Mouse (Mus musculus): Measurements from ENCODE around the gene Clec4g. TPM values are rescaled to one million over a fixed set of nuclear protein-coding genes. Genes with fewer than 3 reads are reported as not detected.

The Clec4g gene
- total RNA-seq (2023; ENCODE audit: inconsistent age): 0.35 TPM in 1 of 4 replicates, not detected in the others

GRCm38 (mm10) chr8:3720551-3720950 lies at the start of gene Clec4g:
Clec4g (minus strand) TSS chr8:3720651.

GRCm38 (mm10) chr8:3748761-3749160 lies 28.3 kb upstream of the Clec4g start, which contains the start of gene Cd209a:
Cd209a (minus strand) TSS chr8:3748984.

GRCm38 (mm10) chr8:3694121-3694520 lies 26.3 kb downstream of the Clec4g start, which contains the start of gene Fcer2a:
Fcer2a (minus strand) TSS chr8:3694175.

GRCm38 (mm10) chr8:3676131-3676992 lies 44.1 kb downstream of the Clec4g start, which contains the start of gene Trappc5:
Trappc5 (plus strand) TSS chr8:3676299.

GRCm38 (mm10) chr8:3671980-3672491 lies 48.4 kb downstream of the Clec4g start, which contains the start of gene Fcor:
Fcor (minus strand) TSS chr8:3672362.

GRCm38 (mm10) chr8:3665507-3665906 lies 54.9 kb downstream of the Clec4g start, which contains the start of gene Mcemp1:
Mcemp1 (plus strand) TSS chr8:3665754.

Other genes starting within 250 kb of the Clec4g start
- gene Tex45, start 249.8 kb downstream of the Clec4g start, total RNA-seq (2023; ENCODE audit: inconsistent age): 4.9 to 9.2 TPM (median 7.3 TPM) in 4 replicates
- gene Zfp358, start 227.5 kb downstream of the Clec4g start, total RNA-seq (2023; ENCODE audit: inconsistent age): 8.0 to 11.4 TPM (median 9.8 TPM) in 4 replicates
- 89.1 to 114 TPM (median 104 TPM) in 4 replicates for gene Mcoln1, start 220.2 kb downstream of the Clec4g start, total RNA-seq (2023; ENCODE audit: inconsistent age)
- gene Pnpla6, start 205.3 kb downstream of the Clec4g start, total RNA-seq (2023; ENCODE audit: inconsistent age): 60.2 to 80.5 TPM (median 68.7 TPM) in 4 replicates
- not detected in 4 replicates for gene C330021F23Rik, start 152.7 kb downstream of the Clec4g start, total RNA-seq (2023; ENCODE audit: inconsistent age)
- gene Camsap3, start 133.4 kb downstream of the Clec4g start, total RNA-seq (2023; ENCODE audit: inconsistent age): 0.12 to 0.27 TPM (median 0.18 TPM) in 4 replicates
- gene Xab2, start 99.3 kb downstream of the Clec4g start, total RNA-seq (2023; ENCODE audit: inconsistent age): 91.5 to 105 TPM (median 97.7 TPM) in 4 replicates
- 67.8 to 74.9 TPM (median 70.5 TPM) in 4 replicates for gene Pet100, start 99.1 kb downstream of the Clec4g start, total RNA-seq (2023; ENCODE audit: inconsistent age)
- not detected in 4 replicates for gene Pcp2, start 95.1 kb downstream of the Clec4g start, total RNA-seq (2023; ENCODE audit: inconsistent age)
- gene Stxbp2, start 89.7 kb downstream of the Clec4g start, total RNA-seq (2023; ENCODE audit: inconsistent age): 248 to 283 TPM (median 258 TPM) in 4 replicates
- not detected in 4 replicates for gene Retn, start 64.9 kb downstream of the Clec4g start, total RNA-seq (2023; ENCODE audit: inconsistent age)
- not detected in 4 replicates for gene Mcemp1, start 54.9 kb downstream of the Clec4g start, total RNA-seq (2023; ENCODE audit: inconsistent age)
- 1.6 TPM in 1 of 4 replicates, not detected in the others for gene Fcor, start 48.3 kb downstream of the Clec4g start, total RNA-seq (2023; ENCODE audit: inconsistent age)
- gene Trappc5, start 44.4 kb downstream of the Clec4g start, total RNA-seq (2023; ENCODE audit: inconsistent age): 19.9 to 22.8 TPM (median 21.2 TPM) in 4 replicates
- 517 to 653 TPM (median 596 TPM) in 4 replicates for gene Fcer2a, start 26.5 kb downstream of the Clec4g start, total RNA-seq (2023; ENCODE audit: inconsistent age)
- gene Cd209a, start 28.3 kb upstream of the Clec4g start, total RNA-seq (2023; ENCODE audit: inconsistent age): 0.35 to 1.5 TPM (median 0.90 TPM) in 4 replicates
- not detected in 4 replicates for gene Cd209e, start 133.7 kb upstream of the Clec4g start, total RNA-seq (2023; ENCODE audit: inconsistent age)
- gene Cd209d, start 157.9 kb upstream of the Clec4g start, total RNA-seq (2023; ENCODE audit: inconsistent age): not detected in 4 replicates
- gene Cd209b, start 206.2 kb upstream of the Clec4g start, total RNA-seq (2023; ENCODE audit: inconsistent age): not detected in 4 replicates
- not detected in 4 replicates for gene Cd209c, start 234.1 kb upstream of the Clec4g start, total RNA-seq (2023; ENCODE audit: inconsistent age)

All from B cell, adult (primary cell).